Mouse (Mus musculus): ENCODE data around the gene Atf6b. TPM values are rescaled to one million over a fixed set of nuclear protein-coding genes. Genes with fewer than 3 reads are reported as not detected.

Gene Atf6b
- polyA plus RNA-seq, 1 experiment from 2014 or later: 84.7 TPM

GRCm38 (mm10) chr17:34624981-34625380 is 22.0 kb upstream of the Atf6b start:
- Histone ChIP-seq H3K9ac (no peak overlapping the region), H3K36me3 (replicated peaks; ENCODE audit: control insufficient read depth, insufficient read depth) (peaks cover 43% of the 10 kb centered on the region), H3K27ac (no peak overlapping the region), H3K4me2 (replicated peaks) (no peak overlapping the region), H3K4me3 (replicated peaks; ENCODE audit: low read length) (no peak overlapping the region), H3K4me1 (replicated peaks; ENCODE audit: control insufficient read depth, insufficient read depth, low read length) (peaks cover 26% of the 10 kb centered on the region), H3K9me3 (ENCODE audit: control insufficient read depth, low read length) (no peaks in the 10 kb centered on the region), H3K27me3 (ENCODE audit: control insufficient read depth, insufficient read depth, low read length) (0 out of 2 replicates have a peak, but pooled peaks cover under 1% of the 10 kb centered on the region)
- WGBS: 98% methylated on average over 3 of the region's 3 CpGs
- ATAC-seq (ENCODE audit: low FRiP score): no peak
- no peak for DNase-seq (ENCODE audit: low spot score)

DNA sequence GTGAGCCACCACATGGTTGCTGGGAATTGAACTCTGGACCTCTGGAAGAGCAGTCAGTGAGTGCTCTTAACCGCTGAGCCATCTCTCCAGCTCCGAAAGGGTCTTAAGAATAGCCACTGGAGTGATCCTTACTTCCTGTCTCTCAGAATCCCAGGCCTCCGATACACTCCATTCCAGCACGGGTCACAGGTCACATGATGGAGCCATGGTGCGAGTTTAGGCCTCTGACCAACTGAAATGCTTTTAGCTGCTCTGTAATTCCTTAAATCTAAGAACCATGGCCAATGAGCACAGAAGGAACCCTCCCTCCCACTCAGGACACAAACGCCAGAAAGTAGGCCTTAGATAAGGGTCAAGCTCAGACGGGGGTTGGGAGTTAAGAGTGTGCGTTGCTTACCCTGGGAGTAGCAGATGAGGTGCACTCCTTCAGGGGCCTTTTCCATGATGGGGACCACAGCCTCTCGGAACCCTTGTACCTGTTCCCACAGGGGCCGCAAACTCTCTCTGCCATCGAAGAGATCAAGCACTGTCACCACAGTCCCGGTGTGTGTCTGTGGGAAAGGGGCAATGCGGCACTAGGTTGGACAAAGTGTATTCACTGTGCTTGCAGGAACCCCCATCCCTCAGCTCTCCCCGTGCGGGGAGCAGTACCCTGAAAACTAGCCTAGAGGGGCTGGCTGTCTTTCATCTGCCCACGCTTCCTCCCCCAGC is 20.7 kb upstream of the Atf6b start:
- Histone ChIP-seq H3K36me3 (replicated peaks; ENCODE audit: control insufficient read depth, insufficient read depth) (peaks cover 36% of the 10 kb centered on the region), H3K9me3 (ENCODE audit: control insufficient read depth, low read length) (no peaks in the 10 kb centered on the region), H3K27me3 (ENCODE audit: control insufficient read depth, insufficient read depth, low read length) (peaks cover 12% of the 10 kb centered on the region), H3K4me1 (replicated peaks; ENCODE audit: control insufficient read depth, insufficient read depth, low read length) (peaks cover 37% of the 10 kb centered on the region), H3K4me2 (replicated peaks) (peak overlapping the region; percentile 85), H3K4me3 (replicated peaks; ENCODE audit: low read length) (peak overlapping the region; percentile 74), H3K9ac (peak overlapping the region; percentile 72), H3K27ac (peak overlapping the region; percentile 90; the same call in 1 of the 2 replicates)
- DNase-seq (ENCODE audit: low spot score) (no peak), ATAC-seq (ENCODE audit: low FRiP score) (no peak)
- 51% methylated on average over 16 of the region's 16 CpGs for WGBS

DNA sequence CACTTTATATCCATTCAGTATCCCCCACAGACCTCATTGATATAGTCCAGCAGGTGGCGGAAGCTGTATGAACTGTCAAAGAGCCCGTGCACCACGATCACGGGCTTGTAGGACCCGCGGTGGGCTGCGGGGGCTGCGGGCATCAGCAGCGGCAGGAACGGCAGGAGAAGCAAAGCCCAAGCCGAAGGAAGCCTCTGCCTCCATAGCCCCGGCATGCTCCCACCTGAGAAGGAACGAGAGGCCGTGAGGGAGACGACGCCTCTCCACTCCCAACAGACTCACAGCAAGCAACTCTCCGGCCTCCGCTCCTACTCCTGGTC is 20.2 kb upstream of the Atf6b start:
- ATAC-seq (ENCODE audit: low FRiP score): peak; percentile 5; the same call in 1 of the 2 replicates

DNA sequence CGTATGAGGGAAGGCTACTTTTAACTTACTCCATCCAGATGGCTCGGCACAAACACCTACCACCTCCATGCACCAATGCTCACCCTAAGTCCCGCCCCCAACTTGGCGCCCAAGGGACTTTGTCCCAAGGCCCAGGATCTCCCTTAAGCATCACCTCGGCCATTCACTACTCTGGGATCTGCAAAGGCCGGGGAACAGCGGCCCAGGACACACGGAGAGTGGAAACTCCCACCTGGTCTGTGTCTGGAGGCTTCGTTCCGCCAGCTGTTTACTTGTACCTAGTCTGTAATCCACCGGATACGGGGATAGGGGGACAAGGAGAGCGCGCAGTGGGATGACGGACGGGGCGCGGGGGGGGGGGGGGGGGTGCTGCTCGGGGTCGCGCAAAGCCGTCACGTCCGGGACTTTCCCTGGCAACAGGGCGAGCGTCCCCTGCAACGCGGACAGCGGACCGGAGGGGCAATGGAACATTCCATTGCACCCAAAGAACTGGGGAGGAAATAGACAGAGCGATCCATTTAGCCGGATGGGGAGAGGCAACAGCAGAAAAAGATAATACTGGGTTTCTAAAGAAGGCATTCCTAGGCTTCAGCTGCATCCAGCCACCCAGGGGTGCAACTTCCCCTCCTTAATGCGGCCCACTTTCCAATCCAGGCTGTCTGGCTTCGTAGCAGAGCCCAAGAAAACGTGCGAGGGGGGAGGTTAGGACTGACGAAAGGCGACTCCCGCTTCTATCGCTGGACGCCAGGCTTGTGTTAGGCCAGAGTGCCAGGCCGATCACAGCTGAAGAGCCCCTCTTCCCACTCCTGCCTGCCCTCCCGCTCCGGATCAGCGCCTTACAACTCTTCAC is 19.6 kb upstream of the Atf6b start:
- Histone ChIP-seq H3K4me2 (replicated peaks) (peak overlapping the region; percentile 85), H3K9me3 (ENCODE audit: control insufficient read depth, low read length) (no peaks in the 10 kb centered on the region), H3K4me3 (replicated peaks; ENCODE audit: low read length) (peak overlapping the region; percentile 74), H3K36me3 (replicated peaks; ENCODE audit: control insufficient read depth, insufficient read depth) (peaks cover 25% of the 10 kb centered on the region), H3K4me1 (replicated peaks; ENCODE audit: control insufficient read depth, insufficient read depth, low read length) (peaks cover 46% of the 10 kb centered on the region), H3K27me3 (ENCODE audit: control insufficient read depth, insufficient read depth, low read length) (peaks cover 22% of the 10 kb centered on the region), H3K27ac (peak overlapping the region; percentile 90), H3K9ac (peak overlapping the region; percentile 72)
- DNase-seq (ENCODE audit: low spot score) (peak; percentile 83), ATAC-seq (ENCODE audit: low FRiP score) (peak; percentile 85)
- WGBS: under 1% methylated on average over 43 of the region's 45 CpGs

More for the DNA sequence above, 20.2 kb upstream of the Atf6b start:
- peak overlapping the region; percentile 74 for H3K4me3 ChIP-seq (replicated peaks; ENCODE audit: low read length)
- no peaks in the 10 kb centered on the region for H3K9me3 ChIP-seq (ENCODE audit: control insufficient read depth, low read length)
- H3K27me3 ChIP-seq (ENCODE audit: control insufficient read depth, insufficient read depth, low read length): peaks cover 17% of the 10 kb centered on the region
- peak overlapping the region; percentile 90 for H3K27ac ChIP-seq
- H3K9ac ChIP-seq: peak overlapping the region; percentile 72
- peak overlapping the region; percentile 85 for H3K4me2 ChIP-seq (replicated peaks)
- H3K4me1 ChIP-seq (replicated peaks; ENCODE audit: control insufficient read depth, insufficient read depth, low read length): peaks cover 42% of the 10 kb centered on the region
- no peak for DNase-seq (ENCODE audit: low spot score)
- peaks cover 31% of the 10 kb centered on the region for H3K36me3 ChIP-seq (replicated peaks; ENCODE audit: control insufficient read depth, insufficient read depth)
- WGBS: under 1% methylated on average over 18 of the region's 18 CpGs

DNA sequence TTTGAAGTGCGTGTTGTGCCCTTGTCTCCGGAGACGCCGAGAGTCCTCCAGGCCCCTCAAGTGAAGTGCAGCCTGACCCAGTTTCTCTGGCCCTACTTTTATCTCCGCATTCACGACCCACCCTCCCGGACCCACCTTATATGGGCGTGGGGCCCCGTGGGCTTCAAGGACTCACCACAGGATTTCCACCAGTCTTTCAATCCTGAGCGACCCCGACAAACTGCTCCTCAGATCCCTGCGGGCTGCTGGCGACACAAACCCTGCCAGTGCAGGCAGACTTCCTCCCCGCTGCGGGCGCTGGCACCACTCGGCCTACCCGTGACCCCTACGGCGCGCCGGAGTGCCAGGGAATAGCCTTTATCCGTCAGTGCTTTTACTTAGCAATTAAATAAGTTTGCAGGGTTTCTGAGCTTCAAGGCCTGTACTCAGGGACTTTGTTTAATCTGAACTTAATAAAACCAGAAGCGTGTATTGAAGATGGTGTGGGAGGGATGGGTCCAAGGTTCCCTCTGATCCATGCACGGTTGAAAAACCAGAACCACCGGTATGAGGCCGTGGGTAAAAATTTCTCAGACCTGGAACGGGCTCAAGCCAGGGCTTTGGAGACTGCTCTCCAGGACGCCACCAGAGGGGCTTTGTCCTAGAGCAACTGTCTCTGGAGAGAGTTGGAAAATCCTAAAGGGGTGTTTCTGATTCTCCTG is 18.9 kb upstream of the Atf6b start, which contains the start of gene Ppt2:
Ppt2 (minus strand) TSS at position 568 of the 701 bp plus-strand sequence.
- H3K4me2 ChIP-seq (replicated peaks): peak within 1 kb of the TSS; percentile 85
- H3K9ac ChIP-seq: peak within 1 kb of the TSS; percentile 72
- no peaks in the 10 kb centered on the region for H3K9me3 ChIP-seq (ENCODE audit: control insufficient read depth, low read length)
- H3K27me3 ChIP-seq (ENCODE audit: control insufficient read depth, insufficient read depth, low read length): peaks cover 23% of the 10 kb centered on the region
- ATAC-seq (ENCODE audit: low FRiP score): peak; percentile 9; the same call in 1 of the 2 replicates
- H3K36me3 ChIP-seq (replicated peaks; ENCODE audit: control insufficient read depth, insufficient read depth): peaks cover 17% of the 10 kb centered on the region
- peak within 1 kb of the TSS; percentile 74 for H3K4me3 ChIP-seq (replicated peaks; ENCODE audit: low read length)
- WGBS: 5% methylated on average over 29 of the region's 29 CpGs
- no peak for DNase-seq (ENCODE audit: low spot score)
- H3K27ac ChIP-seq: peak within 1 kb of the TSS; percentile 90
- peaks cover 46% of the 10 kb centered on the region for H3K4me1 ChIP-seq (replicated peaks; ENCODE audit: control insufficient read depth, insufficient read depth, low read length)

DNA sequence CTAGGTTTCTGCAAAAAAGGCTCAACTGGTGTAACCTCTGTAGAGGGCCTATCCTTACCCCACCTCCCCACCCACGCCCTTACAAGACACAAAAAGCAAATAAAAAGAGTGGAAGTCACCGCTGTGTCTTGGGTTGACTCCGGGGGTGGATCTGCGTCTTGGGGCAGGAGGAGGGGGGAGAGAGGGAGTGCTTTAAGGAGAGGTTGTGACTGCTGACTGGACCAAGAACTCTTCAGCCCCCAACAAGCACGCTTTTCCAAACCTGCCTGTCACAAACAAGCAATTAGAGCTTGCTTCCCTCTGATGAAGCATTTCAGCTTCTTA is 18.3 kb upstream of the Atf6b start:
- Histone ChIP-seq H3K9ac (peak overlapping the region; percentile 72), H3K9me3 (ENCODE audit: control insufficient read depth, low read length) (no peaks in the 10 kb centered on the region), H3K36me3 (replicated peaks; ENCODE audit: control insufficient read depth, insufficient read depth) (peaks cover 13% of the 10 kb centered on the region; the same call in 1 of the 2 replicates), H3K4me3 (replicated peaks; ENCODE audit: low read length) (peak overlapping the region; percentile 74), H3K27me3 (ENCODE audit: control insufficient read depth, insufficient read depth, low read length) (peaks cover 23% of the 10 kb centered on the region), H3K4me1 (replicated peaks; ENCODE audit: control insufficient read depth, insufficient read depth, low read length) (peaks cover 46% of the 10 kb centered on the region), H3K27ac (peak overlapping the region; percentile 90), H3K4me2 (replicated peaks) (peak overlapping the region; percentile 85)
- WGBS: 25% methylated on average over 5 of the region's 5 CpGs
- ATAC-seq (ENCODE audit: low FRiP score): no peak
- DNase-seq (ENCODE audit: low spot score): no peak

GRCm38 (mm10) chr17:34629221-34629751 is 17.7 kb upstream of the Atf6b start, which contains the start of gene Prrt1:
Prrt1 (plus strand) TSS chr17:34629533.
- Histone ChIP-seq H3K4me3 (replicated peaks; ENCODE audit: low read length) (peak within 1 kb of the TSS; percentile 74), H3K27ac (peak within 1 kb of the TSS; percentile 90), H3K9ac (peak within 1 kb of the TSS; percentile 72), H3K9me3 (ENCODE audit: control insufficient read depth, low read length) (no peaks in the 10 kb centered on the region), H3K36me3 (replicated peaks; ENCODE audit: control insufficient read depth, insufficient read depth) (peaks cover 7% of the 10 kb centered on the region; the same call in 1 of the 2 replicates), H3K4me1 (replicated peaks; ENCODE audit: control insufficient read depth, insufficient read depth, low read length) (peaks cover 46% of the 10 kb centered on the region), H3K27me3 (ENCODE audit: control insufficient read depth, insufficient read depth, low read length) (peaks cover 23% of the 10 kb centered on the region), H3K4me2 (replicated peaks) (peak within 1 kb of the TSS; percentile 85)
- peak; percentile 56 for ATAC-seq (ENCODE audit: low FRiP score)
- 0% methylated on average over 16 of the region's 16 CpGs for WGBS
- DNase-seq (ENCODE audit: low spot score): peak; percentile 68

GRCm38 (mm10) chr17:34629796-34630603 is 16.9 kb upstream of the Atf6b start:
- H3K4me1 ChIP-seq (replicated peaks; ENCODE audit: control insufficient read depth, insufficient read depth, low read length): peaks cover 46% of the 10 kb centered on the region
- H3K9ac ChIP-seq: peak overlapping the region; percentile 72
- WGBS: 13% methylated on average over 12 of the region's 12 CpGs
- no peak for ATAC-seq (ENCODE audit: low FRiP score)
- H3K36me3 ChIP-seq (replicated peaks; ENCODE audit: control insufficient read depth, insufficient read depth): 0 out of 2 replicates have a peak, but pooled peaks cover 5% of the 10 kb centered on the region
- peak overlapping the region; percentile 90; the same call in 1 of the 2 replicates for H3K27ac ChIP-seq
- peak overlapping the region; percentile 85 for H3K4me2 ChIP-seq (replicated peaks)
- peaks cover 23% of the 10 kb centered on the region for H3K27me3 ChIP-seq (ENCODE audit: control insufficient read depth, insufficient read depth, low read length)
- DNase-seq (ENCODE audit: low spot score): no peak
- no peaks in the 10 kb centered on the region for H3K9me3 ChIP-seq (ENCODE audit: control insufficient read depth, low read length)
- peak overlapping the region; percentile 74 for H3K4me3 ChIP-seq (replicated peaks; ENCODE audit: low read length)
